In genomic region chr10:86685179-86686016, GRCm38 (mm10) we compare ENCODE assay signal across 8 mouse cellular contexts. TPM values are rescaled to one million over a fixed set of nuclear protein-coding genes. Genes with fewer than 3 reads are reported as not detected.
DNase-seq lines count a peak whose midpoint lies in the region; ATAC-seq and TF ChIP-seq lines count a peak whose summit lies in the region.
"Not testable (repeated sequence)": the region's sequence is repeated elsewhere in the genome, so short reads cannot be mapped to it uniquely, and the experiment has no call there.

No protein-coding gene starts in this region.

- not testable (repeated sequence) for H3K9me3 ChIP-seq in embryonic facial prominence, embryonic 15.5 days (replicated peaks); kidney, embryonic 14.5 days (ENCODE audit: control insufficient read depth, low read length); limb, embryonic 15.5 days; midbrain, postnatal 0 days (ENCODE audit: low read length)

- not testable (repeated sequence) for H3K36me3 ChIP-seq in embryonic facial prominence, embryonic 15.5 days; limb, embryonic 15.5 days; midbrain, postnatal 0 days (ENCODE audit: insufficient read depth, low read length)
- peaks cover 10% of the 10 kb centered on the region for H3K36me3 ChIP-seq in kidney, embryonic 14.5 days (ENCODE audit: control insufficient read depth, insufficient read depth, low read length)

- H3K4me2 ChIP-seq in embryonic facial prominence, embryonic 15.5 days (replicated peaks): peak overlapping the region; percentile 65
- H3K4me2 ChIP-seq in kidney, embryonic 14.5 days (replicated peaks; ENCODE audit: low read depth, low read length): peak overlapping the region; percentile 67
- peak overlapping the region; percentile 69 for H3K4me2 ChIP-seq in limb, embryonic 15.5 days
- H3K4me2 ChIP-seq in midbrain, postnatal 0 days (ENCODE audit: low read depth, low read length, poor library complexity, severe bottlenecking): peak overlapping the region; percentile 60

- peak; percentile 55; the same call in 1 of the 2 replicates for TF ChIP-seq POLR2A in bone marrow, adult 2 months (IDR thresholded peaks at IDR 0.05; ENCODE audit: borderline replicate concordance, control insufficient read depth, low read depth, low read length)

- H3K27me3 ChIP-seq in embryonic facial prominence, embryonic 15.5 days; kidney, embryonic 14.5 days (ENCODE audit: control insufficient read depth, insufficient read depth, low read length); limb, embryonic 15.5 days; midbrain, postnatal 0 days (ENCODE audit: insufficient read depth, low read length): not testable (repeated sequence)

- peak; percentile 97 for DNase-seq in A20 (ENCODE audit: low read depth, low spot score)
- DNase-seq in heart, adult 9 months (ENCODE audit: low spot score in 2 of 2): peak; percentile 59 to 79
- DNase-seq in midbrain, postnatal 0 days (ENCODE audit: low spot score): peak; percentile 78
- DNase-seq in spleen, postnatal 10 days (ENCODE audit: low spot score in 2 of 2): peak; percentile 74 to 83

- peak overlapping the region; percentile 74 for H3K27ac ChIP-seq in bone marrow, adult 2 months (ENCODE audit: control insufficient read depth, insufficient read depth, low read depth, low read length, poor library complexity)
- H3K27ac ChIP-seq in embryonic facial prominence, embryonic 15.5 days (replicated peaks): peak overlapping the region; percentile 89
- H3K27ac ChIP-seq in kidney, embryonic 14.5 days (ENCODE audit: low read depth, low read length): peak overlapping the region; percentile 67
- H3K27ac ChIP-seq in limb, embryonic 15.5 days: peak overlapping the region; percentile 80
- H3K27ac ChIP-seq in midbrain, postnatal 0 days (ENCODE audit: low read depth, low read length): peak overlapping the region; percentile 78

- not testable (repeated sequence) for H3K4me1 ChIP-seq in bone marrow, adult 2 months (ENCODE audit: control insufficient read depth, insufficient read depth, low read length); embryonic facial prominence, embryonic 15.5 days; kidney, embryonic 14.5 days (ENCODE audit: control insufficient read depth, insufficient read depth, low read length); limb, embryonic 15.5 days; midbrain, postnatal 0 days (ENCODE audit: insufficient read depth, low read length)

- peak overlapping the region; percentile 63 for H3K9ac ChIP-seq in embryonic facial prominence, embryonic 15.5 days
- H3K9ac ChIP-seq in kidney, embryonic 14.5 days (ENCODE audit: low read depth, low read length): peak overlapping the region; percentile 81
- H3K9ac ChIP-seq in limb, embryonic 15.5 days: peak overlapping the region; percentile 67
- H3K9ac ChIP-seq in midbrain, postnatal 0 days (replicated peaks; ENCODE audit: low read length, poor library complexity, severe bottlenecking): peak overlapping the region; percentile 71

- WGBS in bone marrow, adult 2 months: under 1% methylated on average over 53 of the region's 53 CpGs
- under 1% methylated on average over 53 of the region's 53 CpGs for WGBS in embryonic facial prominence, embryonic 15.5 days
- 2% methylated on average over 50 of the region's 53 CpGs for WGBS in kidney, embryonic 14.5 days
- under 1% methylated on average over 53 of the region's 53 CpGs for WGBS in limb, embryonic 15.5 days
- 1% methylated on average over 47 of the region's 53 CpGs for WGBS in midbrain, postnatal 0 days

- peak overlapping the region; percentile 94 for H3K4me3 ChIP-seq in bone marrow, adult 2 months (replicated peaks; ENCODE audit: control insufficient read depth, low read depth, low read length)
- peak overlapping the region; percentile 72 for H3K4me3 ChIP-seq in embryonic facial prominence, embryonic 15.5 days (replicated peaks)
- H3K4me3 ChIP-seq in kidney, embryonic 14.5 days (ENCODE audit: low read length): peak overlapping the region; percentile 63
- H3K4me3 ChIP-seq in limb, embryonic 15.5 days: peak overlapping the region; percentile 72
- H3K4me3 ChIP-seq in midbrain, postnatal 0 days (ENCODE audit: low read depth, low read length): peak overlapping the region; percentile 65

- ATAC-seq in embryonic facial prominence, embryonic 15.5 days (ENCODE audit: insufficient number of reproducible peaks, low FRiP score, low TSS enrichment, low read depth): peak; percentile 88
- peak; percentile 90 for ATAC-seq in kidney, embryonic 14.5 days (ENCODE audit: low FRiP score, low TSS enrichment)
- peak; percentile 84; the same call in 1 of the 2 replicates for ATAC-seq in limb, embryonic 15.5 days (ENCODE audit: insufficient number of reproducible peaks, low FRiP score, low TSS enrichment, low read depth)
- peak; percentile 96 for ATAC-seq in midbrain, postnatal 0 days (ENCODE audit: low FRiP score)

- not testable (repeated sequence) for TF ChIP-seq CTCF in bone marrow, adult 2 months (IDR thresholded peaks at IDR 0.05; ENCODE audit: control insufficient read depth, insufficient read depth, low read length)
- peak; percentile 11; the same call in 1 of the 2 replicates for TF ChIP-seq CTCF in midbrain, postnatal 0 days (IDR thresholded peaks at IDR 0.05)

RNA-seq across cellular contexts. Expression of gene Hsp90b1, which starts 19.9 kb away (rescaled TPM):
- polyA plus RNA-seq in bone marrow, adult 2 months (2011; ENCODE audit: insufficient read depth, insufficient read length, low replicate concordance, missing spikeins): 123 and 231 TPM in 2 replicates
- polyA plus RNA-seq in embryonic facial prominence, embryonic 15.5 days (2015; fragmentation: Nextera tagmentation; extraction: Ambion mirVana): 609 and 610 TPM in 2 replicates
- 476 and 591 TPM in 2 replicates for polyA plus RNA-seq in kidney, embryonic 14.5 days (2014; fragmentation: Nextera tagmentation; extraction: Ambion mirVana)
- 622 and 662 TPM in 2 replicates for polyA plus RNA-seq in limb, embryonic 15.5 days (2015; fragmentation: Nextera tagmentation; extraction: Ambion mirVana)
- total RNA-seq in midbrain, postnatal 0 days (2014; rRNA removed): 126 and 173 TPM in 2 replicates
- polyA plus RNA-seq in midbrain, postnatal 0 days (2015; fragmentation: Nextera tagmentation; extraction: Ambion mirVana): 209 and 222 TPM in 2 replicates

RNA-seq across cellular contexts. Expression of gene Ttc41, which starts 20.2 kb away (rescaled TPM):
- polyA plus RNA-seq in bone marrow, adult 2 months (2011; ENCODE audit: insufficient read depth, insufficient read length, low replicate concordance, missing spikeins): 1.5 and 4.4 TPM in 2 replicates
- 1.00 and 1.3 TPM in 2 replicates for polyA plus RNA-seq in embryonic facial prominence, embryonic 15.5 days (2015; fragmentation: Nextera tagmentation; extraction: Ambion mirVana)
- 1.2 and 1.5 TPM in 2 replicates for polyA plus RNA-seq in kidney, embryonic 14.5 days (2014; fragmentation: Nextera tagmentation; extraction: Ambion mirVana)
- polyA plus RNA-seq in limb, embryonic 15.5 days (2015; fragmentation: Nextera tagmentation; extraction: Ambion mirVana): 0.69 and 0.98 TPM in 2 replicates
- total RNA-seq in midbrain, postnatal 0 days (2014; rRNA removed): 1.8 and 2.5 TPM in 2 replicates
- 1.5 and 1.6 TPM in 2 replicates for polyA plus RNA-seq in midbrain, postnatal 0 days (2015; fragmentation: Nextera tagmentation; extraction: Ambion mirVana)

Comparison
In these comparisons a context has a peak if more than half of its experiments do, and no peak if none do; other contexts are left out.
1. Peak in every context shown above with its lines: DNase-seq, ATAC-seq, H3K4me3 ChIP-seq and H3K27ac ChIP-seq.